Mouse (Mus musculus): Measurements from ENCODE around the gene Foxq1.

DNA sequence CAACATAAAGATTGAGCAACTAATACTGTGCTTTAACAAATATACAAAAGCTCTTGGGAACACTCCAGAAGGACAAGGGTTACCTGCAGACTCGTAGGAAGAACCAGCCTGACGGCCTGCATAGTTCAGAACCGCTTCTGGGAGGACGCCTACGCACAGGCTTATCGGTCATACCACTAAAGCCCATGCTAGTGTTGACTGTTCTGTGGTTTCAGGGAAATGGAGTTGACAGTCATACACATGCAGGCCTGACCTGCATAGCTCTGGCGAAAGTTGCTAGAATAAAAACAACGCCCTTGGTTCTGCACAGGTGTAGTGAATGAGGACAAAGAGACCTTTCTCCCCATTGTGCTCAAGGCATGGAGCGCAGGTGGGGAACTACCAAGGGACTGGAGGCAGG is 8.3 kb upstream of the Foxq1 start:
- TF ChIP-seq HCFC1 (IDR thresholded peaks at IDR 0.05; ENCODE audit: borderline replicate concordance, insufficient read depth, low read length) (no peak), ZNF384 (IDR thresholded peaks at IDR 0.05; ENCODE audit: low read depth, low read length) (no peak), MAFK (IDR thresholded peaks at IDR 0.05; ENCODE audit: insufficient read depth, low read depth, low read length) (no peak), ZC3H11A (IDR thresholded peaks at IDR 0.05; ENCODE audit: borderline replicate concordance, low read depth, low read length) (no peak)

All from ES-E14 (cell line).